Mouse (Mus musculus) G1E (cell line): ENCODE results near the gene Unc5b. TPM values are rescaled to one million over a fixed set of nuclear protein-coding genes. Genes with fewer than 3 reads are reported as not detected.

Experiments
- ATAC-seq: 2 replicates; pipeline ENCODE4 v1.8.0; 2016; ENCODE audit warnings: mild to moderate bottlenecking; ENCODE audit not compliant: insufficient number of reproducible peaks, poor library complexity, low FRiP score, severe bottlenecking; ENCODE audit errors: extremely low read depth
- DNase-seq: peaks from one replicate; pipeline ENCODE4 v3.0.0; 2012; ENCODE audit warnings: low spot score
- H3K27me3 ChIP-seq: 2 replicates; pipeline ENCODE4 v1.6.1; 2012; ENCODE audit warnings: mild to moderate bottlenecking, low read length, inconsistent platforms; ENCODE audit not compliant: insufficient read depth
- H3K36me3 ChIP-seq: replicated peaks from 2 replicates; pipeline ENCODE3; 2012; ENCODE audit warnings: mild to moderate bottlenecking, inconsistent platforms
- H3K4me1 ChIP-seq: 2 replicates; pipeline ENCODE4 v1.6.1; 2012; ENCODE audit warnings: low read depth, low read length, inconsistent platforms, mixed read lengths; ENCODE audit not compliant: insufficient read depth
- H3K4me3 ChIP-seq: 2 replicates; pipeline ENCODE4 v1.5.1; 2012; ENCODE audit warnings: low read depth, mild to moderate bottlenecking, inconsistent platforms, low read length, moderate library complexity, mixed read lengths
- H3K9me3 ChIP-seq: replicated peaks from 2 replicates; pipeline ENCODE4 v1.6.1; 2012; ENCODE audit warnings: inconsistent platforms
- CTCF ChIP-seq: IDR thresholded peaks from 2 replicates; pipeline ENCODE4 v1.5.1; 2012; ENCODE audit warnings: low read depth, low read length, inconsistent platforms, mixed read lengths
- GATA1 ChIP-seq: IDR thresholded peaks from 2 replicates; pipeline ENCODE4 v1.6.1; 2012; ENCODE audit warnings: borderline replicate concordance, low read length, inconsistent platforms, mixed read lengths
- GATA2 ChIP-seq: IDR thresholded peaks from 2 replicates; pipeline ENCODE4 v1.6.1; 2012; ENCODE audit warnings: low read depth, low read length, inconsistent platforms, borderline replicate concordance
- POLR2AphosphoS5 ChIP-seq: IDR thresholded peaks from 2 replicates; pipeline ENCODE4 v1.6.1; 2012; ENCODE audit warnings: low read depth, low read length, inconsistent platforms; ENCODE audit not compliant: insufficient replicate concordance
- TAL1 ChIP-seq: conservative IDR thresholded peaks from 2 replicates; pipeline ENCODE4 v1.6.1; 2012; ENCODE audit warnings: low read depth, low read length, inconsistent platforms, mixed read lengths
- polyA plus RNA-seq: library from polyadenylated mRNA; stranded (reverse); fragments of >175 nt; gene quantifications from 2 replicates; pipeline ENCODE4 v1.2.3, GENCODE M21; 2012
- total RNA-seq, 2 experiments: library from RNA; stranded (forward) in 1 of 2; stranded (reverse) in 1 of 2; fragments of 200-1000 nt in 1 of 2; fragments of >200 nt in 1 of 2; fragmentation: Nextera tagmentation in 1 of 2; gene quantifications; 2 replicates each; pipeline ENCODE4 v1.2.3; 2014 to 2017

Gene Unc5b
- total and polyA plus RNA-seq, 3 experiments = under 0.01 TPM; not detected in 2

GRCm38 (mm10) chr10:60720461-60720860 lies 110.9 kb downstream of the Unc5b start:
- DNase-seq = no peak
- 0 out of 2 replicates have a peak, but pooled peaks cover 2% of the 10 kb centered on the region for H3K9me3 ChIP-seq
- H3K4me3 ChIP-seq = no peak overlapping the region
- no peaks in the 10 kb centered on the region for H3K4me1 ChIP-seq
- ATAC-seq = no peak
- H3K36me3 ChIP-seq = peaks cover 25% of the 10 kb centered on the region
- TF ChIP-seq TAL1 = no peak
- no peak for TF ChIP-seq CTCF
- TF ChIP-seq GATA2 = no peak
- TF ChIP-seq GATA1 = no peak
- no peak for TF ChIP-seq POLR2AphosphoS5
- H3K27me3 ChIP-seq = no peaks in the 10 kb centered on the region

GRCm38 (mm10) chr10:60718491-60718890 lies 112.9 kb downstream of the Unc5b start:
- H3K4me1 ChIP-seq = no peaks in the 10 kb centered on the region
- H3K36me3 ChIP-seq = peaks cover 12% of the 10 kb centered on the region
- ATAC-seq (no peak), DNase-seq (no peak)
- no peak for TF ChIP-seq GATA2
- TF ChIP-seq GATA1 = no peak
- no peak for TF ChIP-seq TAL1
- TF ChIP-seq CTCF = no peak
- no peak for TF ChIP-seq POLR2AphosphoS5
- H3K9me3 ChIP-seq = peaks cover 7% of the 10 kb centered on the region; the same call in 1 of the 2 replicates
- H3K4me3 ChIP-seq = no peak overlapping the region
- H3K27me3 ChIP-seq = no peaks in the 10 kb centered on the region

GRCm38 (mm10) chr10:60716449-60716848 lies 114.9 kb downstream of the Unc5b start:
- no peak for TF ChIP-seq GATA1
- no peak for TF ChIP-seq TAL1
- no peak for TF ChIP-seq GATA2
- TF ChIP-seq CTCF = no peak
- no peak for TF ChIP-seq POLR2AphosphoS5
- ATAC-seq (no peak), DNase-seq (no peak)
- Histone ChIP-seq H3K4me1 (no peaks in the 10 kb centered on the region), H3K4me3 (no peak overlapping the region), H3K9me3 (peaks cover 15% of the 10 kb centered on the region; the same call in 1 of the 2 replicates), H3K27me3 (no peaks in the 10 kb centered on the region), H3K36me3 (peaks cover 12% of the 10 kb centered on the region)

Other genes starting within 250 kb of the Unc5b start
- gene Cdh23, start 135.1 kb downstream of the Unc5b start, total RNA-seq (2014; fragmentation: Nextera tagmentation) = not detected in 2 replicates
- under 0.01 and 0.05 TPM in 2 replicates for gene Cdh23, start 135.1 kb downstream of the Unc5b start, total RNA-seq (2017)
- not detected in 2 replicates for gene Cdh23, start 135.1 kb downstream of the Unc5b start, polyA plus RNA-seq
- 5.7 and 7.4 TPM in 2 replicates for gene Slc29a3, start 78.8 kb downstream of the Unc5b start, total RNA-seq (2014; fragmentation: Nextera tagmentation)
- 1.3 and 1.6 TPM in 2 replicates for gene Slc29a3, start 78.8 kb downstream of the Unc5b start, total RNA-seq (2017)
- 0.43 and 1.7 TPM in 2 replicates for gene Slc29a3, start 78.8 kb downstream of the Unc5b start, polyA plus RNA-seq